Mouse (Mus musculus) adrenal gland (tissue): ENCODE measurements at regions not wholly inside any gene's neighbourhood (a gene's known extent, or its start where the extent isn't known, plus 50 kb on each side); places are given as distances from the start of the nearest gene placed in this dataset.

Source experiments
- intact Hi-C: fragments of 180-260 bp; cut with DNase I; formaldehyde crosslinking; loops from one replicate; pipeline ENCODE4 v1.15.1; 2025

GRCm38 (mm10) chr7:62924585-62925331 lies 101.3 kb upstream of the A26c2 start:
- intact Hi-C loops = loop anchor here (1.0 kb wide), 1 partner anchor 395 kb away; no protein-coding TSS in a partner anchor

GRCm38 (mm10) chr7:62922246-62922645 lies 98.8 kb upstream of the A26c2 start:
- intact Hi-C loops = no loop called here

GRCm38 (mm10) chr7:62894337-62894736 lies 70.9 kb upstream of the A26c2 start:
- intact Hi-C loops = no loop called here

- intact Hi-C loops = no loop called here
Measured at GRCm38 (mm10) chr7:62877033-62877432, 53.6 kb upstream of the A26c2 start.
